Mouse (Mus musculus) 3134 (cell line): ENCODE data around the gene Mxi1.
A peak's percentile ranks its signal among the peaks of the same experiment; 100 is the strongest.

Experiments
- DNase-seq: peaks from one replicate; pipeline ENCODE4 v3.0.0-alpha.2; 2011; ENCODE audit warnings: low spot score; ENCODE audit not compliant: insufficient read length; ENCODE audit errors: extremely low read depth

Mxi1 gene

DNA sequence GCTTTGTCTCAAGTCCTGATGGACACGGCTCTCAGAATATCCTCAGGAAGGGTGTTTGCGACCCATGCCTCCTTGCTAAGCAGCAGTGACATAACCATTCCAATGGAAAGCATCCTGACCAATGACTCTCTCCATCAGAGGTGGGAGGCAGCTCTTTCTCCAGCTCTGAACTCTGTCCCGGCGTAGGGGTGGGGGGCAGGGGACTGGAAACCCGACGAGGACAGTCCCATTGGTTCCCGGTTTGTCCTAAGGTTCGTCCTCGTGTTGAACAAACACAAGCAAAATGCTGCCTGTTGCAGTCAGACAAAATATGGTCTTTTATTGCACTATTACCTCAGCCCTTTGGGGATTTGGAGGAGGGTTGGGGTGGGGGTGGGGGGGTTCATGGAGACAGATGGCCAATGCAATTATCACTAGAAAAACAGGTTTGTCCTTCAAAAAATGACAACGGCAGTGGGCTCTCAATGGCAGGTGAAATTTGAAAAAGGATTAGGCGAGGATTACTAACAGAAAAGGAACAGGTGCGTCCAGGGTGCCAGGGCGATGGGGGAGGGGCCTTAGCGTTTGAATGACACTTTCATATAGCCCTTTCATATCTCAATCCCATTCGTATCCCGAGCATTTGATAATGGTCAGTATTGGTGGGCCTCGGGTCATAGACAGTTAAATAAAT lies 11.0 kb upstream of the Mxi1 start:
- no peak for DNase-seq

DNA sequence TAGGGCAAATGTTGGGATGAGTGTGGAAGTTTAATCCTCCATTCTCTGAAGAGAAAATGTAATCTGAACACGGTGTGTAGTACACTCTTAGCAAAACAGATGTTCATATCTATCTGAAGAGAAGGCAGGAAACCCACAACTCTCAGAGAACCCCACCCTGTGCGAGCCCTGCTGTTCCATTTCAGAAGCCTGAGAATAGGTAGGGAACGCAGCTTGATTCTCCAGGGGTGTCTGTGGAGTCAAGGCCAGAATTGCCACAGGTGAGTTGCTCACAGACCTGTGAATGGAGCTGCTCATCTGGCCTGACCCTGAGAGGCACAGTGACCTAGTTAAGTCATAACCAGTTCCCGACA lies 10.5 kb upstream of the Mxi1 start:
- DNase-seq = no peak

DNA sequence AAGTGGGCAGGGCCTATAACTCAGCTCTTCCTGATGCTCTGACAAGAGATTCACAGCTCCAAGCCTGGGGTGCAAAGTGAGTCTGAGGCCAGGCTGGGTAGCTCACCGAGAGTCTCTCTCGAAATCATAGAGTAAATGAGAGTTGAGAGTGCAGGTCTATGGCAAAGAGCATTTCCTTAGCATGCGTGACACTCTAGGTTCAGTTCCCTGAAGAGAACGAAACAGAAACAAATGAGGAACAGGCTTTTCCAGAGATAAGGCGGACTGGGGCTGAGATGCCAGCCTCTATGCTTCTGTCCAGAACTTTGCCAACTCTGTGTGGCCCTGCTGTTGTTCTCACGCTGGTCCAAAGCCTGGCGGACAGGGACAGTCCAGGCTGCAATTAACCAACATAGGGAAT lies 6.9 kb upstream of the Mxi1 start:
- no peak for DNase-seq

DNA sequence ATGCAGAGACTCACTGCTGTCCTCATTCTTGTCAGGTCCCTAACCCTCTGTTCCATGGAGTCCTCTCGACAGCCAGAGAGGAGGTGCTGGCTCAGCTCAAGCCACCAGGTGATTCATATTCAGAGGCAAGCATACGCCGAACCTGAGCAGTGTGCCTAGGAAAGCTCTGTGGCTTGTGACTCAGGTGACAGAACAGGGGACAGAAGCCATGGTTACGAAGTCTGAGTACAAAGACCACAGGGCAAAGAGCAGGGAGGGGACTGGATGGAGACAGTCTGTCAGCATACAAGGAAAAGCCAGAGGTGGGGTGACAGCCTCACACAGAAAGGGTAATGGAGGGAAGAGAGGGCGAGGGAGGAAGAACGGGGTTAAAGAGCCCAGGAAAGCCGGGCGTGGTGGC lies 4.7 kb upstream of the Mxi1 start:
- no peak for DNase-seq

DNA sequence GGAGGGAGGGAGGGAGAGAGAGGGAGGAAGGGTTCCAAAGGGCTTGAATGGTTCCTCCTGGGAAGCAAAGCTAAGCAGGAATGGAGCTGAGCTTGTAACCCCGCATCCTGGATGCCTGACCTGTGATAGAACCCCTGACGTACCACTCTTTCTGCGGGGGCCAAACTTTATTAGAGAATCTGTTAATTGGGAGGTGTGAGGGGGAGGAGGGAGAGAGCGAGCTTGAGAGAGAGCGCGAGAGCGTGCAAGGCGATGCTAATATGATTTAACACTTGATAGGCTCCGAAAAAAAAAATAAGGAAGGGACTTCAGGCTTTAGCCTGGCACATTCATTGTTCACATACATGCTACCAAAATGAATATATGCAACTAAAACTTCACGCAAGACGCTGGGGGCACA lies 3.6 kb upstream of the Mxi1 start:
- no peak for DNase-seq

DNA sequence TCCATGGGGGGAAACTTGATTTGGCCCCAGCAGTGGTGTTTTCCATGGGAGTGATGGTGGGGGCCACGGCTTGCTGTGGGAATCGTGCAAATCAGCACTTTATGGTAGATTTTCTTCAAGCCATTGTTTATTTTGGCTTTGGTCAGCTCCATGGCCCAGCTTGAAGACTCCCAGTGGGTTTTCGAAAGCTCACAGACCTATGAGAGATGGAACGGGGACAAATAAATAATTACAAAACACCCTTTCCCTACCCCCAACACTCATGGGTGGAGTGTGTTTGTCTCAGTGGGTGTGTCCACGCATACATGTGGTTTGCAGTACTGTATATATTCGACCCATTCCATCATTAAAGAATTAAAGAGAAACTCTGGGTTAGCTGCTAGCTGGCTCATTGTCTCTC lies 3.1 kb upstream of the Mxi1 start:
- no peak for DNase-seq

DNA sequence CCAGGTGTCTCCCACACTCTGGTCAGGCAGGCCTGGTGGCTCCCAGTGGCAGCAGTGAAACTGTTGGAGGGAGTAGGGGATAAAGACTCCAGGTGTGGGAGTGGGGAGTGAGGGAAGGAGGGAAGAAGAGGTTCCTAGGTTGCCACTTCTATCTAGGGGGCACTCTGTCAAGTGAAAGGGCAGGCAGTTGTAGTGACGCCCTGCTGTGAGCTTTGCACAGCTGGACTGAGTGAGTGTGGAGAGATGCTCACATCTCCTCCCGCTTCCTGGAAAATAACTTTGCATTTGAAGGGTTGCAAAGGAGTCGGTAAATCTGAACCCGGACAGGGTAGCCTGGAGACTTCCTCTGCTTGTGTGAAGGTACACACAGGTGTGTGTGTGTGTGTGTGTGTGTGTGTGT lies 687 bp upstream of the Mxi1 start:
- DNase-seq = no peak

DNA sequence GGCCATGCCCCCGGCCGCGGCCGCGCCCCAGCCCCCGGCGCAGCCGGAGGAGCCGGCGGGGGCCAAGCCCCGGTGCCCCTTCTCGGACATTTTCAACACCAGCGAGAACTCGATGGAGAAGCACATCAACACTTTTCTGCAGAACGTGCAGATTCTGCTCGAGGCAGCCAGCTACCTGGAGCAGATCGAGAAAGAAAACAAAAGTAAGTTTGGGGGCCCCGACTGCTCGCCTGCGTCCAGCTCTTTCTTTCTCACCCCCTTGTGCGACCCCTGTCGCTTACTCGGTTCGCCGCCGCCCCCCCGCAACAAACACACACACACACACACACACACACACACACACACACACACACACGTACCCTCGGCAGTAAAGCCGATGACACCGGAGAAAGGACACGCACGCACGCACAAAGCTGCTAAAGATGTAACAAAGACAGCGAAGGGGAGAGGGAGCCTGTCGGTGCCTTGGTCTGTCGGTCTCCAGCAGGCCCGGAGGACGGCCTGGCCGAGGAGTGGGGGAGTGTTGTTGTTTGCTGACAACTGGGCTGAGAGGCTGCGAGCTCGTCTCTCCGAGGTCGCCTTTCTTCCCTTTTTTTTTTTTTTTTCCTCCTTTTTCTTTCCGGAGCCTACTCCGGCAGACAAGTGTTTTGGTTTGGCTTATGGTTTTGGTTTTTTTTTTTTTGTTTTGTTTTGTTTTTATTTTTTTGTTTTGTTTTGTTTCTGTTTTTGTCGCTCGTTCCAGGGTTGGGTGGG lies 629 bp downstream of the Mxi1 start:
- peak; percentile 65 for DNase-seq

DNA sequence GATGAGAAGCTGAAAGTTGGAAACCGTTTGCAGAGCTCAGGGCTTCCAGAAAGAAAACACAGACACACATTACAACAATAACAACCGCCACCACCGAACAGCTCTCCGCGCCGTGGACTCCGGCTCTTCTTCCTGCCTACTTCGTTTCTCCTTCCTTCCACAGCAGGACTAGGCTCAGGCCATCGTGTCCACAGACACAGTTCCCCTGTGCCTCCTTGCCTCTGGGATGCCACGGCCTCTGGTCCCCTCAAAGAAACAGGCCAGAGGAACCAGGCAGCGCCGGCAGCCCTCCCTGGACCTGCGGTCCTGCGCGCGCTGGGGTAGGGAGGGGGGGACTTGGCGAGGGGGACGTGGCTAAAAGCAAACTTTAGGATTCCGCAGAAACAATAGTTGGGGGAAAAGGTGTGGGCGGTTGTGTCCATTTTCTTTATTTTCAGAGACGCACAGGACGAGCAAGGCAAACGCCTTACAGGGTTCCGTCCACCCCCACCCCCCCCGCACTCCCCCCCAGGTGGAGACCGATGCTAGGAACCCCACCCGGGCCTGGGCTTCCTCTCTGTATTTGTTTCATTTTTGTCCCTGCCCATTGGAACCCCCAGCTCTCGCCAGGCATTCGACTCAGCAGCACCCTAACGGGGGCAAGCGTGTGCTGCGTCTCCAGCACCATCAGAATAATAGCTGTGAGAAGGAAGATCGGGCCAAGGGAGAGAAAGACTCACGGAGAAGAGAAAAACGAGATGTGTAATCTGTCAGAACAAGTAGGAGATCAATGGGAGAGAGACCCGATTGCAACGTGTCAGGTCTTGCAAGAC lies 1.4 kb downstream of the Mxi1 start:
- DNase-seq = peak; percentile 61

DNA sequence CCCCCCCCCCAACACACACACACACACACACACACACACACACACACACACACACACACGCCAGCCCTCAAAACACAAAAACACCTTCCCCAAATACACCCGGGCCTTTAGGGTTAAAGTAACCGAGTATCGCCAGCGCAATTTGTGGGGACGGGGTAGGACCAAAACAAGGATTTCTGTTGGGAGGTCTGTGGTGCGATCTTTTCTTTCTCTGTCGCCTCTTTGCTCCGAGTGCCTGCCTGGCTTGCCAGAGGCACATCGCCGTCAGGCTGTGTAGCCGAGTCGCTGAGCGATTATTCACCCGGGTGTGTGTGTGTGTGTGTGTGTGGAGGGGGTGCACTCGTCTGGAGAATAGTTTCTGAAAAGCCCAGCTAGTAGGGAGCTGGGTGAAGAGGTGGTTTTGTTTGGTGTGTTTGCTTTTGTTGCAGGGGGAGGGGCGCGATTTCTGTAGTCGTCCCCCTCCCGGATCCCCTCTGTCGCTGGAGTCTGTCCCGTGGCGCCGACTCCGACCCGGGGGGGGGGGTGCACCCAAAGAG lies 2.1 kb downstream of the Mxi1 start:
- peak; percentile 70 for DNase-seq

DNA sequence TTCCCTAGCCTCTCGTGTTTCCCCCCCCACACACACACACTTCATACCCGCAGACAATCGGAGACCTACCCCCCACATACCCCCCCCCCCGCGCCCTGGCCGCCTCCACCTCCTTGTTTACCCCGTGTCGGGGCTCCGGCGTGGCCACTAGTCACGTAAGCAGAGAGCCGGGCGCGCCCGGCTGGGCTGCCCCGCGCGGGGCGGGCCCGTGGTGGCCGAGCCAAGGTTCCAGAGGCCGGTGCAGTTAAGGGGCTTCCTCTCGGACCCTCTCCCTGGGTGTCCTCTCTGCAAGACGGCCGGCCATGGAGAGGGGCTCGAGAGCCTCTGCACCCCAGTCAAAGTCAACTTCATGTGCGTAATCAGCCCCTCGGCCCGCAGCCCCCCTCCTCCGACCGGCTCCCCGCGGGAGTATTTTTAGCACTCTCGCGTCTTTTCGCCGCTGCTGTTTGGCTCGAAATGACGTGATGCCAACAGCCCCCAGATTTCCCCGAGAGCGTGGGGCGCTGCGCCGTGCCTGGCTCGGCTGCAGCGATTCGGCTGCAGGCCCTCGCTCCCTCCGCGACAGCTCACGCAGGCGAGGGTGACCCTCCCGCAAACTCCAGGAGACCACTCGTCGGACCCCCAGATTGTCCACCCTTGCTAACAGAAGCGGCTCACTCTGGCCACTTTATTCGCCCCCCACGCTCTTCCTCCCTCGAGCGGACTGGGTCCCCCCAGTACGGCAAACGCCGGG lies 2.8 kb downstream of the Mxi1 start:
- DNase-seq = peak; percentile 80

DNA sequence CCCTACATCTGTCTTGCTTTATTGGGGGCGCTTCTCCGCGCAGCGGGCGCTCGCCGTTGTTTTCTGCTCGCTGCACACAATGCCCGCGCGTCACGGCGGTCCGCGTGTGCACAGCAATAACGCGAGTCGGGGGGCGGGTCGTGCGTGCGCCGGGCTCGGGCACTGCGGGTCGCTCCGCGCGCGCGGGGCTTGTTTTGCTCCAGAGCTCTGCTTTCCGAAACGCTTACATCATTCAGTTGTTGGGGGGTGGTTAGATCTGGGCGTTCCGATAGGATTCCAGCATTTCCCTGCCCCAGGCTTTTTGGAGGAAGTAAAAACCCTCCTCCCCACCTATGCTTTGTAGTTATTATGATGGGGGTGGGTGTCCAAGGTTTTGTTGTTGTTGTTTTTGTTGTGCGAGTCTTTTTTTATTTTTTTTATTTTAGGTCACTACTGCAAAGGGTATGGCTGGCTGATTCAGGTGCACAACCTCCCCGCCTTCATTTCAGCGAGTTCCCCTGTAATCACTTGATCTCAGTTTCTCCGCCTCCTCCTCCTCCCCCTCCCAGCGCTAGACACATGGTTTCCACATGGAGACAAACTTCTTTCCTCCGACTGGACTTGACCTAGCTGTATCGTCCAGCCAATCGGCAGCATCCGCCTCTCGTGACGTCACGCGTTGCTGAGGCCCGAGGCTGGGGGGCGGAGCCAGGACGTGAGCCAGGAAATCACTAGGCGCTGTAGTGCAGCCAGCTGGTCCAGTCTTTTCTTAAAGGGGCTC lies 3.5 kb downstream of the Mxi1 start:
- peak; percentile 100 for DNase-seq

DNA sequence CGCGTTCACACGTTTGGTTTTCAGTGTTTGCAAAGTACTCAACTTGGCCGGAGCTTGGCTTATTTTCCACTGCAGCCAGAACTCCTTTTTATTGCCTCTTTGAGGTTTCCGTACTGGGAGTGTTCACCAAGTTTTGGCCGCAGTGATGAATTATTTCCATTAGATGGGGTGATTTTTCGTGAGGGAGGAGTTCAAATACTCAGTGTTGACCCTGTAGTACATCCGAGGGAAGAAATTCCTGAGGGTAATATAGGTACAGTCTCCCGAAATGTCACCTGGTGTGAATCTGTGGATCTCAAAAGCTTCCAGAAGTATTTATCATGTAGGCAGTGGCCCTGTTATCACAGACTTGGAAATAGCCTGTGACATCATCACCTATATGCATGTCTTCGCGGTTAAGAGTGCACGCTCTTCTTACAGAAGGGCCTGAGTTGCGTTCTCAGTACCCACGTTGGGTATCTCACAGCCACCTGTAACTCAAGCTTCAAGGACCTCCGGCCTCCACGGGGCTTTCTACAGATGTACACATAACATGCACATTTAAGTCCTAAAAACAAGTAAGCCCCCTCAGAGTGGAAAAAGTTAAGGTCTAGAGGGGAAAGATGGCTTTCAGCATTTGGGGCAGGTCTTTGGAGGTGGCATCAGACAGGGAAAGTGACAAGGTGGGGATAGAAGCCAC lies 4.4 kb downstream of the Mxi1 start:
- DNase-seq = no peak

DNA sequence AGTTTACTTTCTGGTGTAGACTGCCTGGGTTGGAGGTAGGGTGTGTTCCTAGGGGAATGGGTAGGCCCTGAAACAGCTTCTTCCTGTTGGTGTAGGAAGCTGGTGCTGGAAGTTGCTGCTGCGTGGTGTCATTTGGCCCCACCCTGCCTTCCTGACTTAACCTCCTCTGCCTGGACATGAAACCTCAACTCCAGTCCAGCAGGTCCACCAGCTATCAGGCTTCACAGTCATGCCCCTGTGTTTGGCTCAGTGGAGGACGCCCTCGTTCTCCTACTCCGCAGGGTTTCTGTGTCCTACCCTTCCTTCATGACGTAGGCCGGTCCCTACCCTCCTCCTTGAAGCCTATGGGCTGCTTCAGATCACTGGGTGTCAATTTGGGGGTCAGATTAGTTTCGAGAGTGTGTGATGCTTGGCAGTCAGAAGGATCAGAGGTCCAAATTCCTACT lies 4.9 kb downstream of the Mxi1 start:
- no peak for DNase-seq

DNA sequence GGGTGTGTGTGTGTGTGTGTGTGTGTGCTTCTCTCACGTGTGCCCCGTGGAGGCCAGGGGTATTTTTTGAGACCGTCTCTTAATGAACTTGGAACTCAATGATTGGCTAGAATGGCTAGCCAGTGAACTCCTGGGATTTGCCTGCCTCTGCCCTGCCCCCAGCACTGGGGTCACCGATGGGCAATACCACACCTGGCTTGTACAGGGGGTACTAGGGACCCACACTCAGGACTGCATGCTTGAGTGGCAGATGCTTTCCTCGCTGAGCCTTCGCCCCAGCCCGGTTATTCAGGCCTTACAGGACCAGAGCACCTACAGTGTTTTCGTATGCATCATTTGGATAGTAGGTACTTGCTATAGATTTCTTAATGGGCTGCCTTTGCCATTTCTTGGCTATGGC lies 5.8 kb downstream of the Mxi1 start:
- DNase-seq = no peak

DNA sequence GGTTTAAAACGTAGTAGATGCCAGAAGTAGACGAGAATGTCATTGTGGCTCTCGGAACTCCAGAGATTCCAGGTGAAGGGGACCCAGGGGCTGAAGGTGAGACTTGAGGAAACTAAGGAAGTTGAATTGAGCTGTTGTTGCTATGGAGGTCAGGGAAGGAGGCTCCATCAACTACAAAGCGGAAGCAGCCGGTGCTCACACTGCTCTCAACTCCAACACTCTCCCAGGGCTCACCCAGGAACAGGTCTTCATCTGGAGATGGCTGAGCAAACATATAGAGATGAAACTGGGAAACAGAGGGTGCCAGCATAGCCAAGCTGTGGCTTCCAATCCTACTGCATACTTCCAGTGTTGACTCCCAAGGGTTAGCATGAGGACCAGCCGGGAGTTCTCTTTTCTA lies 6.6 kb downstream of the Mxi1 start:
- no peak for DNase-seq

DNA sequence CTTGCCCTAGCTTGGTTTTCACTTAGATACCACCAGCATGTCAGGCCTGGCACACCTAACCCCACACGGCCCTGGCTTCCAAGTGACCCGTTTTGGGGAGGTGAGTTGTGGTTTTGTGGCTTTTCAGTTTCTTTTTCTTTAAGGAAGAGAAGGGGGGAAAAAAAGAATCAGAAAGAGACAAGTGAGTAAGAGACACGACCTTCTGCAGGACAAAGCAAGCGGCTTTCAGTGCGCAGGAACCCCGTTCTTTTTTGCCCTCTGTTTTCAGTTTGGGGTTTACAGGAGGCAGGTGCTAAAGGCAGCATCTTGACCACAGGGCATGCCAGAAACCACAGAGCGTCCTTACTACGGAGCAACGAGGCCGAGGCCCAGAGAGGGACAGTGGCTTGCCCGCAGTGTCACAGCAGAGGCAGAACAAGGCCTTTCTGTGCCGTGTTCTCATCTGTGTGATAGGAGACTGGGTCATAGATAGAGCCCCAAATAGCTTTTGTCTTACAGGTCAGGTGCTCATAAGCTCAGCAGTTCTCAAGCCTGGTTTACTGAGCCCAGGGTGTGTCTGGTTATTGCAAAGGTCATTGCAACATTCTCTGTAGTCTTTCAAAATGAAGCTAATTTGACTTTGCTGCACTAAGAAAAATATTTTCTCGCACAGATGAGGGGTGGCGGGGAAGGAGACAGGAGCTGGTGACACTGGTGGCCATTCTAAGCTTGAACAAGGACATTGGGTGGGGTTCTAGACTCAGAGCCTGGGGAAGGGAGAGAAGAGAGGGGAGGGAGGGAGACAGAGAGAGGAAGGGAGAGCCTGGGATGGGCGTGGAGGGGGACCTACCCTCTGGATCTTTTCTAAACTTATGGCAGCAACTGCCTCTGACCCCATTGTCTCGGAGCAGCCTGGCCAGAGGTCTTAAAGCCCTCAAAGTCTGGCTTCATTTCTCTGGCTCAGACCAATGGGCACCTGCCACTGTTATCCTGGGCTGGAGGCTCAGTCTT lies 8.1 kb downstream of the Mxi1 start:
- DNase-seq = peak; percentile 48
